Mouse (Mus musculus) neural tube, embryonic 14.5 days (tissue): ENCODE data around the gene Hipk4. TPM values are rescaled to one million over a fixed set of nuclear protein-coding genes. Genes with fewer than 3 reads are reported as not detected.

ENCODE experiments used
- ATAC-seq: fragments of 200-750 bp; cut with Nextera tagmentation; 2 replicates; pipeline ENCODE4 v1.8.0; 2017; ENCODE audit warnings: low read depth, mild to moderate bottlenecking, moderate TSS enrichment, moderate library complexity
- H3K27ac ChIP-seq: fragments of 300-500 bp; sonication (generic); 2 replicates; pipeline ENCODE4 v1.5.1; 2014; ENCODE audit warnings: low read depth, mild to moderate bottlenecking, control low read depth, low read length, moderate library complexity, mixed read lengths
- H3K27me3 ChIP-seq: fragments of 300-500 bp; sonication (generic); 2 replicates; pipeline ENCODE4 v1.6.1; 2014; ENCODE audit warnings: low read length; ENCODE audit not compliant: control insufficient read depth, insufficient read depth
- H3K36me3 ChIP-seq: fragments of 300-500 bp; sonication (generic); 2 replicates; pipeline ENCODE4 v1.6.1; 2014; ENCODE audit warnings: low read length, mixed read lengths; ENCODE audit not compliant: control insufficient read depth, insufficient read depth
- H3K4me1 ChIP-seq: fragments of 300-500 bp; sonication (generic); 2 replicates; pipeline ENCODE4 v1.6.1; 2014; ENCODE audit warnings: low read length; ENCODE audit not compliant: control insufficient read depth, insufficient read depth
- H3K4me2 ChIP-seq: fragments of 300-500 bp; sonication (generic); 2 replicates; pipeline ENCODE4 v1.6.1; 2014; ENCODE audit warnings: mild to moderate bottlenecking, low read depth, low read length, control low read depth
- H3K4me3 ChIP-seq: fragments of 300-500 bp; sonication (generic); 2 replicates; pipeline ENCODE4 v1.5.1; 2014; ENCODE audit warnings: low read depth, low read length, control low read depth, mixed read lengths
- H3K9ac ChIP-seq: fragments of 300-500 bp; sonication (generic); replicated peaks from 2 replicates; pipeline ENCODE4 v1.6.1; 2014; ENCODE audit warnings: low read depth, mild to moderate bottlenecking, control low read depth, low read length, mixed read lengths
- H3K9me3 ChIP-seq: fragments of 300-500 bp; sonication (generic); 2 replicates; pipeline ENCODE4 v1.6.1; 2016; ENCODE audit warnings: low read length; ENCODE audit not compliant: control insufficient read depth
- WGBS: fragments of 180-500 bp; shearing (Covaris S2); extraction: QIAGEN DNeasy Blood & Tissue Kit; methylation state at CpG from one replicate; pipeline ENCODE4 v1.1.7; 2014; 5-methylcytosine and 5-hydroxymethylcytosine counted together
- polyA plus RNA-seq: library from polyadenylated mRNA; unstranded; fragments of >200 nt; fragmentation: Nextera tagmentation; extraction: Ambion mirVana; gene quantifications from 2 replicates; pipeline ENCODE4 v1.2.1, GENCODE M21; 2014

Hipk4 gene
- polyA plus RNA-seq, 1 experiment from 2014 or later: 2.1 TPM

GRCm38 (mm10) chr7:27578465-27578864 lies 55.4 kb downstream of the Hipk4 start:
- Histone ChIP-seq H3K36me3 (peaks cover 46% of the 10 kb centered on the region), H3K9ac (no peak overlapping the region), H3K4me3 (no peak overlapping the region), H3K27ac (no peak overlapping the region), H3K9me3 (no peaks in the 10 kb centered on the region), H3K4me1 (no peaks in the 10 kb centered on the region), H3K4me2 (no peak overlapping the region), H3K27me3 (no peaks in the 10 kb centered on the region)
- ATAC-seq: no peak
- WGBS: 86% methylated on average over 7 of the region's 7 CpGs

- H3K36me3 ChIP-seq: peaks cover 46% of the 10 kb centered on the region
- no peak for ATAC-seq
Observed at GRCm38 (mm10) chr7:27580380-27581174, 57.5 kb downstream of the Hipk4 start.

More at GRCm38 (mm10) chr7:27580380-27581174, 57.5 kb downstream of the Hipk4 start:
- H3K27me3 ChIP-seq: no peaks in the 10 kb centered on the region
- no peak overlapping the region for H3K4me2 ChIP-seq
- H3K27ac ChIP-seq: no peak overlapping the region
- 89% methylated on average over 14 of the region's 14 CpGs for WGBS
- H3K9me3 ChIP-seq: no peaks in the 10 kb centered on the region
- no peak overlapping the region for H3K4me3 ChIP-seq
- no peaks in the 10 kb centered on the region for H3K4me1 ChIP-seq
- no peak overlapping the region for H3K9ac ChIP-seq

Other genes starting within 250 kb of the Hipk4 start
- gene Ltbp4, start 185.6 kb upstream of the Hipk4 start, polyA plus RNA-seq: 5.8 and 11.5 TPM in 2 replicates
- 29.6 and 35.6 TPM in 2 replicates for gene Shkbp1, start 167.2 kb upstream of the Hipk4 start, polyA plus RNA-seq
- gene Gm20479, start 165.8 kb upstream of the Hipk4 start, polyA plus RNA-seq: not detected in 2 replicates
- 3.9 and 5.6 TPM in 2 replicates for gene Sptbn4, start 75.6 kb upstream of the Hipk4 start, polyA plus RNA-seq
- gene Blvrb, start 75.3 kb upstream of the Hipk4 start, polyA plus RNA-seq: 12.1 and 23.0 TPM in 2 replicates
- 5.7 and 10.0 TPM in 2 replicates for gene Sertad3, start 49.5 kb upstream of the Hipk4 start, polyA plus RNA-seq
- gene Sertad1, start 36.4 kb upstream of the Hipk4 start, polyA plus RNA-seq: 6.1 and 10.7 TPM in 2 replicates
- gene Prx, start 23.9 kb upstream of the Hipk4 start, polyA plus RNA-seq: 0.43 and 1.1 TPM in 2 replicates
- 148 and 168 TPM in 2 replicates for gene Pld3, start 30.0 kb downstream of the Hipk4 start, polyA plus RNA-seq
- gene 2310022A10Rik, start 30.0 kb downstream of the Hipk4 start, polyA plus RNA-seq: 27.2 TPM in 2 replicates
- 44.1 and 51.4 TPM in 2 replicates for gene Akt2, start 68.3 kb downstream of the Hipk4 start, polyA plus RNA-seq
- 80.3 and 111 TPM in 2 replicates for gene Ttc9b, start 130.6 kb downstream of the Hipk4 start, polyA plus RNA-seq
- gene Map3k10, start 151.3 kb downstream of the Hipk4 start, polyA plus RNA-seq: 17.0 and 22.3 TPM in 2 replicates
- 12.2 and 13.1 TPM in 2 replicates for gene Zfp607b, start 166.1 kb downstream of the Hipk4 start, polyA plus RNA-seq
- gene Zfp60, start 208.1 kb downstream of the Hipk4 start, polyA plus RNA-seq: 98.5 and 117 TPM in 2 replicates